In the genomic region with DNA sequence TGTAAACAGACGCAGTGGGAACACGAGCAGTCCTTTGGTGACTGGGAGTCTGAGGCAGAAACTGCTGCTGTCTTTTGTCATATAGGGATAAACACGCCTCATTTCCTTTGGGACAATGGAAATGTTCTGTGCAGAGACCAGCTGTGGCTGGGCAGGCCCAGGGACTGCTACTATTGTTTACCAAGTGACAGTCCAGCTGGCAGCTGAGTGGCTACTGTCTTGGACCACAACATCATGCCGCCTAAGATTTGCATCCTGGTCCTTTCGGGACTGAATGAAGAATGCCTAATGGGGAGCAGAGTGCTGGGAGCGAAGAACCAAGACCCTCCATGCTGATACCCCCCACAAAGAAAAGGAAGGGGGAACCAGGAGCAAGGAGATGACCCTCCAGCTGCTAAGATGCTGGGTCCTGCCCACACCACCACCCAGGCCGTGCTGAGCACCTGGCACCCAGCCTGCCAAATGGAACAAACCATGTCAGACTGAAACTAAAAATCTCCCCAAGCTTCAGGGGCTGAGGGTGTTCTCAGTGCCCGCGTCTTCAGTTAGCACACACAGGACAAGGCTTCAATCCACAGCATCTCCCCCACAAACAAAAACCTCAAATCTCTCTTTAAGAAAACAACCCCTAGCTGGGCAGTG, we compare ENCODE assay signal across 11 mouse cellular contexts. TPM values are rescaled to one million over a fixed set of nuclear protein-coding genes. Genes with fewer than 3 reads are reported as not detected.
DNase-seq lines count a peak whose midpoint lies in the region; ATAC-seq lines count a peak whose summit lies in the region.
"Had no signal": no experiment of that assay in that cellular context is flagged by ENCODE, and none has a peak within 500 bp of the region (broad histone marks: within the 10 kb centered on the region; RNA-seq: fewer than 3 reads in every experiment).

No protein-coding gene starts in this region.

- peak; percentile 32 for ATAC-seq in forebrain, embryonic 16.5 days
- ATAC-seq in midbrain, embryonic 11.5 days (ENCODE audit: low FRiP score), result peak; percentile 77
- ATAC-seq: Patski had no signal

- 28% methylated on average over 9 of the region's 9 CpGs for WGBS in forebrain, embryonic 16.5 days
- 24% methylated on average over 9 of the region's 9 CpGs for WGBS in midbrain, embryonic 11.5 days

- H3K27ac ChIP-seq in forebrain, embryonic 16.5 days (ENCODE audit: low read length), result peak overlapping the region; percentile 29; the same call in 1 of the 2 replicates
- H3K27ac ChIP-seq in midbrain, embryonic 11.5 days (ENCODE audit: low read depth, low read length), result peak overlapping the region; percentile 85
- H3K27ac ChIP-seq: gastrocnemius, adult 2 months had no signal

- H3K9me3 ChIP-seq in forebrain, embryonic 16.5 days (ENCODE audit: control insufficient read depth, low read length), result no peaks in the 10 kb centered on the region
- no peaks in the 10 kb centered on the region for H3K9me3 ChIP-seq in midbrain, embryonic 11.5 days (ENCODE audit: control insufficient read depth, low read length)

- H3K36me3 ChIP-seq in forebrain, embryonic 16.5 days (ENCODE audit: control insufficient read depth, insufficient read depth), result no peaks in the 10 kb centered on the region
- no peaks in the 10 kb centered on the region for H3K36me3 ChIP-seq in midbrain, embryonic 11.5 days (ENCODE audit: control insufficient read depth, insufficient read depth, low read length)

- peak; percentile 47 to 64 for DNase-seq in cerebellum, adult 18-20 months
- DNase-seq in cerebellum, postnatal 4 days (ENCODE audit: low spot score in 2 of 2), result no peak
- DNase-seq in cerebellum, postnatal 14 days, result peak; percentile 59 to 64
- peak; percentile 92 for DNase-seq in midbrain, embryonic 11.5 days (ENCODE audit: low spot score, missing footprints)
- no peak for DNase-seq in spleen, adult 12 weeks (ENCODE audit: low spot score)
- no peak for DNase-seq in urinary bladder, postnatal 14 days (ENCODE audit: low spot score)
- DNase-seq in thymus, postnatal 25 days, result no peak
- DNase-seq: gastrocnemius, adult 2 months had no signal

- H3K4me2 ChIP-seq in forebrain, embryonic 16.5 days (ENCODE audit: low read length), result peak overlapping the region; percentile 24
- H3K4me2 ChIP-seq in midbrain, embryonic 11.5 days, result peak overlapping the region; percentile 27

- H3K9ac ChIP-seq in forebrain, embryonic 16.5 days (replicated peaks; ENCODE audit: low read depth, low read length), result peak overlapping the region; percentile 1; the same call in 1 of the 2 replicates
- peak overlapping the region; percentile 29; the same call in 1 of the 2 replicates for H3K9ac ChIP-seq in midbrain, embryonic 11.5 days (ENCODE audit: low read length)

- peaks cover 46% of the 10 kb centered on the region for H3K4me1 ChIP-seq in forebrain, embryonic 16.5 days (replicated peaks; ENCODE audit: control insufficient read depth, insufficient read depth, low read length)
- H3K4me1 ChIP-seq in midbrain, embryonic 11.5 days (ENCODE audit: control insufficient read depth, insufficient read depth, low read length), result peaks cover 69% of the 10 kb centered on the region

- no peaks in the 10 kb centered on the region for H3K27me3 ChIP-seq in forebrain, embryonic 16.5 days (replicated peaks; ENCODE audit: control insufficient read depth, insufficient read depth, low read length)
- no peaks in the 10 kb centered on the region for H3K27me3 ChIP-seq in midbrain, embryonic 11.5 days (ENCODE audit: control insufficient read depth, insufficient read depth, low read length)
- H3K27me3 ChIP-seq: Patski had no signal

- H3K4me3 ChIP-seq in forebrain, embryonic 16.5 days (replicated peaks; ENCODE audit: low read length), result no peak overlapping the region
- H3K4me3 ChIP-seq in midbrain, embryonic 11.5 days (ENCODE audit: low read depth, low read length), result no peak overlapping the region
- H3K4me3 ChIP-seq: gastrocnemius, adult 2 months; megakaryocyte, embryonic 14.5 days had no signal

RNA-seq across cellular contexts. Expression of gene Mtcl1, which starts 5.4 kb away (rescaled TPM):
- 33.1 and 44.3 TPM in 2 replicates for polyA plus RNA-seq in forebrain, embryonic 16.5 days (2015; fragmentation: Nextera tagmentation; extraction: Ambion mirVana)
- 43.5 and 47.3 TPM in 2 replicates for polyA plus RNA-seq in midbrain, embryonic 11.5 days (2014; fragmentation: Nextera tagmentation; extraction: Ambion mirVana)

Comparison
In these comparisons a context has a peak if more than half of its experiments do, and no peak if none do; other contexts are left out.
1. DNase-seq: peak in cerebellum, adult 18-20 months (2 of 2), cerebellum, postnatal 14 days (2 of 2) and midbrain, embryonic 11.5 days (single experiment); none in cerebellum, postnatal 4 days (0 of 2), spleen, adult 12 weeks (single experiment), urinary bladder, postnatal 14 days (single experiment) and thymus, postnatal 25 days (single experiment).